Mouse (Mus musculus): Measurements from ENCODE around the gene Psmc1. TPM values are rescaled to one million over a fixed set of nuclear protein-coding genes. Genes with fewer than 3 reads are reported as not detected.
A peak's percentile ranks its signal among the peaks of the same experiment; 100 is the strongest.

Gene Psmc1
- polyA plus RNA-seq, 1 experiment from 2014 or later, result 305 TPM

GRCm38 (mm10) chr12:100128961-100129360 lies 19.0 kb downstream of the Psmc1 start:
- no peak overlapping the region for H3K4me2 ChIP-seq (ENCODE audit: low read length)
- no peak overlapping the region for H3K9ac ChIP-seq (ENCODE audit: low read length)
- no peak overlapping the region for H3K27ac ChIP-seq (ENCODE audit: low read depth, low read length)
- H3K36me3 ChIP-seq (ENCODE audit: control insufficient read depth, insufficient read depth, low read length), result peaks cover 82% of the 10 kb centered on the region
- no peaks in the 10 kb centered on the region for H3K27me3 ChIP-seq (replicated peaks; ENCODE audit: control insufficient read depth, insufficient read depth, low read length)
- H3K9me3 ChIP-seq (replicated peaks; ENCODE audit: control insufficient read depth, low read length), result no peaks in the 10 kb centered on the region
- WGBS, result 86% methylated on average over 8 of the region's 8 CpGs
- no peak overlapping the region for H3K4me3 ChIP-seq (ENCODE audit: low read depth, low read length)
- no peaks in the 10 kb centered on the region for H3K4me1 ChIP-seq (ENCODE audit: control insufficient read depth, insufficient read depth, low read length)
- ATAC-seq (no peak), DNase-seq (ENCODE audit: low spot score) (no peak)

GRCm38 (mm10) chr12:100131167-100131566 lies 21.2 kb downstream of the Psmc1 start:
- H3K9me3 ChIP-seq (replicated peaks; ENCODE audit: control insufficient read depth, low read length), result no peaks in the 10 kb centered on the region
- peaks cover 75% of the 10 kb centered on the region for H3K36me3 ChIP-seq (ENCODE audit: control insufficient read depth, insufficient read depth, low read length)
- no peaks in the 10 kb centered on the region for H3K27me3 ChIP-seq (replicated peaks; ENCODE audit: control insufficient read depth, insufficient read depth, low read length)
- H3K4me2 ChIP-seq (ENCODE audit: low read length), result no peak overlapping the region
- no peak overlapping the region for H3K27ac ChIP-seq (ENCODE audit: low read depth, low read length)
- no peaks in the 10 kb centered on the region for H3K4me1 ChIP-seq (ENCODE audit: control insufficient read depth, insufficient read depth, low read length)
- ATAC-seq, result no peak
- no peak overlapping the region for H3K4me3 ChIP-seq (ENCODE audit: low read depth, low read length)
- WGBS, result 89% methylated on average over 9 of the region's 9 CpGs
- no peak overlapping the region for H3K9ac ChIP-seq (ENCODE audit: low read length)
- DNase-seq (ENCODE audit: low spot score), result no peak

GRCm38 (mm10) chr12:100131655-100132054 lies 21.7 kb downstream of the Psmc1 start:
- Histone ChIP-seq H3K36me3 (ENCODE audit: control insufficient read depth, insufficient read depth, low read length) (peaks cover 75% of the 10 kb centered on the region), H3K27ac (ENCODE audit: low read depth, low read length) (no peak overlapping the region), H3K27me3 (replicated peaks; ENCODE audit: control insufficient read depth, insufficient read depth, low read length) (no peaks in the 10 kb centered on the region), H3K4me1 (ENCODE audit: control insufficient read depth, insufficient read depth, low read length) (no peaks in the 10 kb centered on the region), H3K4me2 (ENCODE audit: low read length) (no peak overlapping the region), H3K4me3 (ENCODE audit: low read depth, low read length) (no peak overlapping the region), H3K9me3 (replicated peaks; ENCODE audit: control insufficient read depth, low read length) (no peaks in the 10 kb centered on the region), H3K9ac (ENCODE audit: low read length) (no peak overlapping the region)
- WGBS, result 48% methylated on average over 8 of the region's 8 CpGs
- DNase-seq (ENCODE audit: low spot score), result peak; percentile 83
- ATAC-seq, result peak; percentile 75

- Histone ChIP-seq H3K27ac (ENCODE audit: low read depth, low read length) (no peak overlapping the region), H3K4me1 (ENCODE audit: control insufficient read depth, insufficient read depth, low read length) (no peaks in the 10 kb centered on the region), H3K9me3 (replicated peaks; ENCODE audit: control insufficient read depth, low read length) (no peaks in the 10 kb centered on the region), H3K27me3 (replicated peaks; ENCODE audit: control insufficient read depth, insufficient read depth, low read length) (no peaks in the 10 kb centered on the region), H3K4me2 (ENCODE audit: low read length) (no peak overlapping the region), H3K9ac (ENCODE audit: low read length) (no peak overlapping the region), H3K36me3 (ENCODE audit: control insufficient read depth, insufficient read depth, low read length) (peaks cover 87% of the 10 kb centered on the region), H3K4me3 (ENCODE audit: low read depth, low read length) (no peak overlapping the region)
- DNase-seq (ENCODE audit: low spot score) (peak; percentile 26), ATAC-seq (no peak)
- WGBS, result 83% methylated on average over 11 of the region's 11 CpGs
Measured at GRCm38 (mm10) chr12:100134395-100134936, 24.5 kb downstream of the Psmc1 start.

- no peak overlapping the region for H3K27ac ChIP-seq (ENCODE audit: low read depth, low read length)
- H3K36me3 ChIP-seq (ENCODE audit: control insufficient read depth, insufficient read depth, low read length), result peaks cover 87% of the 10 kb centered on the region
- no peaks in the 10 kb centered on the region for H3K27me3 ChIP-seq (replicated peaks; ENCODE audit: control insufficient read depth, insufficient read depth, low read length)
- 78% methylated on average over 3 of the region's 3 CpGs for WGBS
- ATAC-seq, result no peak
- no peak overlapping the region for H3K9ac ChIP-seq (ENCODE audit: low read length)
- no peak overlapping the region for H3K4me3 ChIP-seq (ENCODE audit: low read depth, low read length)
- no peaks in the 10 kb centered on the region for H3K9me3 ChIP-seq (replicated peaks; ENCODE audit: control insufficient read depth, low read length)
- no peak for DNase-seq (ENCODE audit: low spot score)
- no peaks in the 10 kb centered on the region for H3K4me1 ChIP-seq (ENCODE audit: control insufficient read depth, insufficient read depth, low read length)
- H3K4me2 ChIP-seq (ENCODE audit: low read length), result no peak overlapping the region
Measured at GRCm38 (mm10) chr12:100135117-100135516, 25.2 kb downstream of the Psmc1 start.

GRCm38 (mm10) chr12:100142848-100143523 lies 33.0 kb downstream of the Psmc1 start:
- Histone ChIP-seq H3K9ac (ENCODE audit: low read length) (no peak overlapping the region), H3K4me3 (ENCODE audit: low read depth, low read length) (no peak overlapping the region), H3K9me3 (replicated peaks; ENCODE audit: control insufficient read depth, low read length) (no peaks in the 10 kb centered on the region), H3K36me3 (ENCODE audit: control insufficient read depth, insufficient read depth, low read length) (peaks cover 96% of the 10 kb centered on the region), H3K27me3 (replicated peaks; ENCODE audit: control insufficient read depth, insufficient read depth, low read length) (no peaks in the 10 kb centered on the region), H3K27ac (ENCODE audit: low read depth, low read length) (no peak overlapping the region), H3K4me1 (ENCODE audit: control insufficient read depth, insufficient read depth, low read length) (no peaks in the 10 kb centered on the region), H3K4me2 (ENCODE audit: low read length) (no peak overlapping the region)
- 97% methylated on average over 11 of the region's 11 CpGs for WGBS
- ATAC-seq (no peak), DNase-seq (ENCODE audit: low spot score) (no peak)

- Histone ChIP-seq H3K27me3 (replicated peaks; ENCODE audit: control insufficient read depth, insufficient read depth, low read length) (no peaks in the 10 kb centered on the region), H3K9me3 (replicated peaks; ENCODE audit: control insufficient read depth, low read length) (no peaks in the 10 kb centered on the region), H3K9ac (ENCODE audit: low read length) (no peak overlapping the region), H3K27ac (ENCODE audit: low read depth, low read length) (no peak overlapping the region), H3K4me2 (ENCODE audit: low read length) (no peak overlapping the region), H3K4me1 (ENCODE audit: control insufficient read depth, insufficient read depth, low read length) (no peaks in the 10 kb centered on the region), H3K36me3 (ENCODE audit: control insufficient read depth, insufficient read depth, low read length) (peaks cover 94% of the 10 kb centered on the region), H3K4me3 (ENCODE audit: low read depth, low read length) (no peak overlapping the region)
- 95% methylated on average over 9 of the region's 9 CpGs for WGBS
- ATAC-seq (no peak), DNase-seq (ENCODE audit: low spot score) (no peak)
Measured at GRCm38 (mm10) chr12:100143737-100144136, 33.8 kb downstream of the Psmc1 start.

- H3K9me3 ChIP-seq (replicated peaks; ENCODE audit: control insufficient read depth, low read length), result no peaks in the 10 kb centered on the region
- WGBS, result 79% methylated on average over 5 of the region's 5 CpGs
Measured at GRCm38 (mm10) chr12:100144269-100144668, 34.3 kb downstream of the Psmc1 start.

GRCm38 (mm10) chr12:100152466-100152865 lies 42.5 kb downstream of the Psmc1 start:
- H3K27ac ChIP-seq (ENCODE audit: low read depth, low read length), result no peak overlapping the region
- ATAC-seq (no peak), DNase-seq (ENCODE audit: low spot score) (no peak)
- peaks cover 34% of the 10 kb centered on the region for H3K36me3 ChIP-seq (ENCODE audit: control insufficient read depth, insufficient read depth, low read length)
- H3K27me3 ChIP-seq (replicated peaks; ENCODE audit: control insufficient read depth, insufficient read depth, low read length), result no peaks in the 10 kb centered on the region
- no peak overlapping the region for H3K9ac ChIP-seq (ENCODE audit: low read length)
- no peaks in the 10 kb centered on the region for H3K4me1 ChIP-seq (ENCODE audit: control insufficient read depth, insufficient read depth, low read length)
- H3K9me3 ChIP-seq (replicated peaks; ENCODE audit: control insufficient read depth, low read length), result no peaks in the 10 kb centered on the region
- H3K4me2 ChIP-seq (ENCODE audit: low read length), result no peak overlapping the region
- WGBS, result 95% methylated on average over 7 of the region's 7 CpGs
- no peak overlapping the region for H3K4me3 ChIP-seq (ENCODE audit: low read depth, low read length)

More at GRCm38 (mm10) chr12:100144269-100144668, 34.3 kb downstream of the Psmc1 start:
- no peaks in the 10 kb centered on the region for H3K4me1 ChIP-seq (ENCODE audit: control insufficient read depth, insufficient read depth, low read length)
- H3K4me3 ChIP-seq (ENCODE audit: low read depth, low read length), result no peak overlapping the region
- H3K9ac ChIP-seq (ENCODE audit: low read length), result no peak overlapping the region
- H3K36me3 ChIP-seq (ENCODE audit: control insufficient read depth, insufficient read depth, low read length), result peaks cover 94% of the 10 kb centered on the region
- no peak overlapping the region for H3K4me2 ChIP-seq (ENCODE audit: low read length)
- H3K27me3 ChIP-seq (replicated peaks; ENCODE audit: control insufficient read depth, insufficient read depth, low read length), result no peaks in the 10 kb centered on the region
- ATAC-seq (no peak), DNase-seq (ENCODE audit: low spot score) (no peak)
- no peak overlapping the region for H3K27ac ChIP-seq (ENCODE audit: low read depth, low read length)

Measured in forebrain, embryonic 14.5 days (tissue).